Mouse (Mus musculus) testis, adult 2 months (tissue): ENCODE results near the gene Gm3854.

Experiments
- CTCF ChIP-seq: fragments of 200-500 bp; IDR thresholded peaks from 2 replicates; pipeline ENCODE4 v1.5.1; 2012; ENCODE audit warnings: low read depth, mild to moderate bottlenecking, inconsistent platforms, low read length, moderate library complexity; ENCODE audit not compliant: control insufficient read depth, insufficient read depth, insufficient replicate concordance
- POLR2A ChIP-seq: fragments of 200-500 bp; IDR thresholded peaks from 2 replicates; pipeline ENCODE4 v1.6.1; 2012; ENCODE audit warnings: low read depth, mild to moderate bottlenecking, inconsistent platforms, low read length, moderate library complexity; ENCODE audit not compliant: control insufficient read depth

GRCm38 (mm10) chr7:6372993-6373392 is 29.4 kb downstream of the Gm3854 start:
- TF ChIP-seq CTCF = no peak
- TF ChIP-seq POLR2A = no peak
